Mouse (Mus musculus) hindbrain, embryonic 11.5 days (tissue): Measurements from ENCODE around the gene Ncan. TPM values are rescaled to one million over a fixed set of nuclear protein-coding genes. Genes with fewer than 3 reads are reported as not detected.
A peak's percentile ranks its signal among the peaks of the same experiment; 100 is the strongest.

Experiments
- ATAC-seq: fragments of 200-750 bp; cut with Nextera tagmentation; 2 replicates; pipeline ENCODE4 v1.8.0; 2017; ENCODE audit warnings: mild to moderate bottlenecking, moderate TSS enrichment, moderate library complexity; ENCODE audit not compliant: low FRiP score
- DNase-seq: peaks from one replicate; pipeline ENCODE4 v3.0.0-alpha.2; 2015; ENCODE audit warnings: low spot score
- H3K27ac ChIP-seq: fragments of 300-500 bp; sonication (generic); 2 replicates; pipeline ENCODE4 v1.5.1; 2014; ENCODE audit warnings: mild to moderate bottlenecking, low read depth, low read length
- H3K27me3 ChIP-seq: fragments of 300-500 bp; sonication (generic); 2 replicates; pipeline ENCODE4 v1.6.1; 2014; ENCODE audit warnings: mild to moderate bottlenecking, low read length, moderate library complexity, mixed read lengths; ENCODE audit not compliant: control insufficient read depth, insufficient read depth
- H3K36me3 ChIP-seq: fragments of 300-500 bp; sonication (generic); 2 replicates; pipeline ENCODE4 v1.6.1; 2014; ENCODE audit warnings: mild to moderate bottlenecking, low read length, moderate library complexity, mixed read lengths; ENCODE audit not compliant: control insufficient read depth, insufficient read depth
- H3K4me1 ChIP-seq: fragments of 300-500 bp; sonication (generic); replicated peaks from 2 replicates; pipeline ENCODE4 v1.6.1; 2014; ENCODE audit warnings: low read length, mixed read lengths; ENCODE audit not compliant: control insufficient read depth, insufficient read depth
- H3K4me2 ChIP-seq: fragments of 300-500 bp; sonication (generic); replicated peaks from 2 replicates; pipeline ENCODE4 v1.6.1; 2014; ENCODE audit warnings: mild to moderate bottlenecking, low read depth, low read length
- H3K4me3 ChIP-seq: fragments of 300-500 bp; sonication (generic); 2 replicates; pipeline ENCODE4 v1.5.1; 2014; ENCODE audit warnings: low read depth, low read length
- H3K9ac ChIP-seq: fragments of 300-500 bp; sonication (generic); 2 replicates; pipeline ENCODE4 v1.6.1; 2014; ENCODE audit warnings: low read depth, low read length
- H3K9me3 ChIP-seq: fragments of 300-500 bp; sonication (generic); 2 replicates; pipeline ENCODE4 v1.6.1; 2016; ENCODE audit warnings: low read length; ENCODE audit not compliant: control insufficient read depth
- WGBS: fragments of 180-500 bp; shearing (Covaris S2); extraction: QIAGEN DNeasy Blood & Tissue Kit; methylation state at CpG from one replicate; pipeline ENCODE4 v1.1.7; 2014; 5-methylcytosine and 5-hydroxymethylcytosine counted together
- polyA plus RNA-seq: library from polyadenylated mRNA; unstranded; fragments of >200 nt; fragmentation: Nextera tagmentation; extraction: Ambion mirVana; gene quantifications from 2 replicates; pipeline ENCODE4 v1.2.1, GENCODE M21; 2014

The Ncan gene
- polyA plus RNA-seq, 1 experiment from 2014 or later, result 74.5 TPM

- H3K9me3 ChIP-seq, result no peaks in the 10 kb centered on the region
- peak; percentile 93 for ATAC-seq
- H3K4me2 ChIP-seq, result peak overlapping the region; percentile 15; the same call in 1 of the 2 replicates
- H3K4me1 ChIP-seq, result no peaks in the 10 kb centered on the region
- H3K36me3 ChIP-seq, result no peaks in the 10 kb centered on the region
- H3K27ac ChIP-seq, result no peak overlapping the region
- H3K27me3 ChIP-seq, result no peaks in the 10 kb centered on the region
- H3K9ac ChIP-seq, result no peak overlapping the region
- no peak overlapping the region for H3K4me3 ChIP-seq
- peak; percentile 82 for DNase-seq
- WGBS, result 11% methylated on average over 22 of the region's 22 CpGs
These were observed 32.0 kb upstream of the Ncan start for GRCm38 (mm10) chr8:70152537-70153257.

- ATAC-seq (no peak), DNase-seq (no peak)
- no peaks in the 10 kb centered on the region for H3K9me3 ChIP-seq
- H3K27ac ChIP-seq, result no peak overlapping the region
- H3K27me3 ChIP-seq, result no peaks in the 10 kb centered on the region
- H3K4me3 ChIP-seq, result no peak overlapping the region
- WGBS, result 20% methylated on average over 13 of the region's 13 CpGs
- no peak overlapping the region for H3K4me2 ChIP-seq
- H3K9ac ChIP-seq, result peak overlapping the region; percentile 15; the same call in 1 of the 2 replicates
- no peaks in the 10 kb centered on the region for H3K36me3 ChIP-seq
- H3K4me1 ChIP-seq, result no peaks in the 10 kb centered on the region
These were observed 29.5 kb upstream of the Ncan start for GRCm38 (mm10) chr8:70150158-70150557.

- no peak overlapping the region for H3K4me2 ChIP-seq
These were observed 27.3 kb upstream of the Ncan start for GRCm38 (mm10) chr8:70147678-70148607.

GRCm38 (mm10) chr8:70139981-70140380 is 19.3 kb upstream of the Ncan start:
- WGBS, result 19% methylated on average over 9 of the region's 9 CpGs
- peak overlapping the region; percentile 61; the same call in 1 of the 2 replicates for H3K27ac ChIP-seq
- no peak for ATAC-seq

More at GRCm38 (mm10) chr8:70147678-70148607, 27.3 kb upstream of the Ncan start:
- Histone ChIP-seq H3K27ac (no peak overlapping the region), H3K4me1 (no peaks in the 10 kb centered on the region), H3K9ac (no peak overlapping the region), H3K27me3 (no peaks in the 10 kb centered on the region), H3K4me3 (no peak overlapping the region), H3K9me3 (no peaks in the 10 kb centered on the region), H3K36me3 (no peaks in the 10 kb centered on the region)
- 86% methylated on average over 7 of the region's 7 CpGs for WGBS
- ATAC-seq (no peak), DNase-seq (no peak)

GRCm38 (mm10) chr8:70139026-70139857 is 18.6 kb upstream of the Ncan start, which contains the start of the genes Rfxank, Borcs8 and Mef2b:
TSS of gene Rfxank (minus strand) at chr8:70139154.
TSS of gene Borcs8 (plus strand) at chr8:70139499.
TSS of gene Mef2b (plus strand) at chr8:70139711.
- Histone ChIP-seq H3K27ac (peak within 1 kb of the TSS; percentile 61), H3K4me1 (peaks cover 8% of the 10 kb centered on the region; the same call in 1 of the 2 replicates), H3K9me3 (no peaks in the 10 kb centered on the region), H3K9ac (peak within 1 kb of the TSS; percentile 77), H3K4me3 (peak within 1 kb of the TSS; percentile 79), H3K4me2 (peak within 1 kb of the TSS; percentile 73), H3K36me3 (0 out of 2 replicates have a peak, but pooled peaks cover 6% of the 10 kb centered on the region), H3K27me3 (no peaks in the 10 kb centered on the region)
- ATAC-seq, result peak; percentile 97
- peak; percentile 100 for DNase-seq
- WGBS, result under 1% methylated on average over 46 of the region's 46 CpGs

More at GRCm38 (mm10) chr8:70139981-70140380, 19.3 kb upstream of the Ncan start:
- peak overlapping the region; percentile 79 for H3K4me3 ChIP-seq
- 0 out of 2 replicates have a peak, but pooled peaks cover 2% of the 10 kb centered on the region for H3K36me3 ChIP-seq
- no peaks in the 10 kb centered on the region for H3K9me3 ChIP-seq
- peak overlapping the region; percentile 73 for H3K4me2 ChIP-seq
- H3K27me3 ChIP-seq, result no peaks in the 10 kb centered on the region
- H3K4me1 ChIP-seq, result peaks cover 8% of the 10 kb centered on the region; the same call in 1 of the 2 replicates
- peak overlapping the region; percentile 77 for H3K9ac ChIP-seq
- no peak for DNase-seq

- H3K4me3 ChIP-seq, result no peak overlapping the region
These were observed 17.2 kb upstream of the Ncan start for GRCm38 (mm10) chr8:70137890-70138289.

GRCm38 (mm10) chr8:70136591-70136990 is 15.9 kb upstream of the Ncan start:
- WGBS, result 86% methylated on average over 4 of the region's 4 CpGs
- H3K9me3 ChIP-seq, result no peaks in the 10 kb centered on the region
- DNase-seq, result no peak
- H3K4me3 ChIP-seq, result no peak overlapping the region
- H3K4me1 ChIP-seq, result peaks cover 12% of the 10 kb centered on the region; the same call in 1 of the 2 replicates
- H3K9ac ChIP-seq, result no peak overlapping the region
- H3K4me2 ChIP-seq, result no peak overlapping the region
- no peak for ATAC-seq
- H3K36me3 ChIP-seq, result 0 out of 2 replicates have a peak, but pooled peaks cover 6% of the 10 kb centered on the region
- no peak overlapping the region for H3K27ac ChIP-seq
- no peaks in the 10 kb centered on the region for H3K27me3 ChIP-seq

More at GRCm38 (mm10) chr8:70137890-70138289, 17.2 kb upstream of the Ncan start:
- Histone ChIP-seq H3K9ac (no peak overlapping the region), H3K4me1 (peaks cover 8% of the 10 kb centered on the region; the same call in 1 of the 2 replicates), H3K27ac (no peak overlapping the region), H3K27me3 (no peaks in the 10 kb centered on the region), H3K4me2 (peak overlapping the region; percentile 64; the same call in 1 of the 2 replicates), H3K36me3 (0 out of 2 replicates have a peak, but pooled peaks cover 6% of the 10 kb centered on the region), H3K9me3 (no peaks in the 10 kb centered on the region)
- ATAC-seq (no peak), DNase-seq (no peak)
- WGBS, result 77% methylated on average over 4 of the region's 4 CpGs
